Mouse (Mus musculus) hindbrain, embryonic 15.5 days (tissue): ENCODE data around the gene Nfia. TPM values are rescaled to one million over a fixed set of nuclear protein-coding genes. Genes with fewer than 3 reads are reported as not detected.

Source experiments
- ATAC-seq: fragments of 200-750 bp; cut with Nextera tagmentation; 2 replicates; pipeline ENCODE4 v1.8.0; 2017; ENCODE audit warnings: low read depth, moderate number of reproducible peaks, moderate TSS enrichment; ENCODE audit not compliant: low FRiP score
- H3K27ac ChIP-seq: fragments of 300-500 bp; sonication (generic); replicated peaks from 2 replicates; pipeline ENCODE4 v1.5.1; 2015; ENCODE audit warnings: mild to moderate bottlenecking, inconsistent platforms
- H3K27me3 ChIP-seq: fragments of 300-500 bp; sonication (generic); 2 replicates; pipeline ENCODE4 v1.6.1; 2015; ENCODE audit warnings: control low read depth, inconsistent platforms
- H3K36me3 ChIP-seq: fragments of 300-500 bp; sonication (generic); 2 replicates; pipeline ENCODE4 v1.6.1; 2015; ENCODE audit warnings: control low read depth, inconsistent platforms
- H3K4me1 ChIP-seq: fragments of 300-500 bp; sonication (generic); replicated peaks from 2 replicates; pipeline ENCODE4 v1.6.1; 2015; ENCODE audit warnings: control low read depth, inconsistent platforms
- H3K4me2 ChIP-seq: fragments of 300-500 bp; sonication (generic); 2 replicates; pipeline ENCODE4 v1.6.1; 2015; ENCODE audit warnings: moderate library complexity, mild to moderate bottlenecking, inconsistent platforms
- H3K4me3 ChIP-seq: fragments of 300-500 bp; sonication (generic); 2 replicates; pipeline ENCODE4 v1.5.1; 2015; ENCODE audit warnings: mild to moderate bottlenecking, inconsistent platforms
- H3K9ac ChIP-seq: fragments of 300-500 bp; sonication (generic); 2 replicates; pipeline ENCODE4 v1.6.1; 2015; ENCODE audit warnings: inconsistent platforms
- H3K9me3 ChIP-seq: fragments of 300-500 bp; sonication (generic); 2 replicates; pipeline ENCODE4 v1.6.1; 2016; ENCODE audit warnings: control low read depth, inconsistent platforms
- WGBS: fragments of 180-500 bp; shearing (Covaris S2); methylation state at CpG from one replicate; pipeline ENCODE4 v1.1.7; 2015; 5-methylcytosine and 5-hydroxymethylcytosine counted together
- polyA plus RNA-seq: library from polyadenylated mRNA; unstranded; fragments of >200 nt; fragmentation: Nextera tagmentation; extraction: Ambion mirVana; gene quantifications from 2 replicates; pipeline ENCODE4 v1.2.1, GENCODE M21; 2015

Gene Nfia
- polyA plus RNA-seq, 1 experiment from 2014 or later = 47.1 TPM

GRCm38 (mm10) chr4:97953886-97954285, 181.4 kb downstream of the Nfia start:
- Histone ChIP-seq H3K4me1 (peaks cover 28% of the 10 kb centered on the region), H3K36me3 (no peaks in the 10 kb centered on the region), H3K27ac (peak overlapping the region; percentile 57), H3K27me3 (no peaks in the 10 kb centered on the region), H3K9me3 (no peaks in the 10 kb centered on the region), H3K9ac (no peak overlapping the region), H3K4me2 (0 out of 2 replicates have a peak overlapping the region, but pooled peaks have one; percentile 25), H3K4me3 (no peak overlapping the region)
- ATAC-seq = 0 out of 2 replicates have a peak, but pooled peaks have one; percentile 7
- WGBS = 40% methylated on average over 11 of the region's 11 CpGs

- 72% methylated on average over 5 of the region's 5 CpGs for WGBS
- no peak overlapping the region for H3K4me3 ChIP-seq
- ATAC-seq = no peak
- H3K36me3 ChIP-seq = no peaks in the 10 kb centered on the region
- no peak overlapping the region for H3K9ac ChIP-seq
- H3K9me3 ChIP-seq = no peaks in the 10 kb centered on the region
- H3K4me1 ChIP-seq = peaks cover 15% of the 10 kb centered on the region
- no peak overlapping the region for H3K4me2 ChIP-seq
- no peak overlapping the region for H3K27ac ChIP-seq
- H3K27me3 ChIP-seq = no peaks in the 10 kb centered on the region
Measured at GRCm38 (mm10) chr4:97958121-97958520, 185.6 kb downstream of the Nfia start.

- H3K27me3 ChIP-seq = no peaks in the 10 kb centered on the region
- H3K4me2 ChIP-seq = no peak overlapping the region
- no peak for ATAC-seq
- no peak overlapping the region for H3K9ac ChIP-seq
- no peaks in the 10 kb centered on the region for H3K36me3 ChIP-seq
- H3K4me1 ChIP-seq = peaks cover 4% of the 10 kb centered on the region; the same call in 1 of the 2 replicates
- H3K27ac ChIP-seq = no peak overlapping the region
- 63% methylated on average over 7 of the region's 7 CpGs for WGBS
- no peak overlapping the region for H3K4me3 ChIP-seq
- no peaks in the 10 kb centered on the region for H3K9me3 ChIP-seq
Measured at GRCm38 (mm10) chr4:97962856-97963255, 190.3 kb downstream of the Nfia start.

- Histone ChIP-seq H3K27ac (no peak overlapping the region), H3K9ac (no peak overlapping the region), H3K27me3 (no peaks in the 10 kb centered on the region), H3K4me1 (peaks cover 6% of the 10 kb centered on the region; the same call in 1 of the 2 replicates), H3K9me3 (no peaks in the 10 kb centered on the region), H3K4me3 (no peak overlapping the region), H3K36me3 (no peaks in the 10 kb centered on the region), H3K4me2 (no peak overlapping the region)
- 81% methylated on average over 1 of the region's 1 CpGs for WGBS
- ATAC-seq = no peak
Measured at GRCm38 (mm10) chr4:97963951-97964350, 191.4 kb downstream of the Nfia start.

GRCm38 (mm10) chr4:97968786-97969348, 196.3 kb downstream of the Nfia start:
- 0 out of 2 replicates have a peak, but pooled peaks cover 7% of the 10 kb centered on the region for H3K4me1 ChIP-seq
- no peaks in the 10 kb centered on the region for H3K36me3 ChIP-seq
- no peak for ATAC-seq
- H3K9me3 ChIP-seq = no peaks in the 10 kb centered on the region
- no peak overlapping the region for H3K9ac ChIP-seq
- WGBS = 87% methylated on average over 7 of the region's 7 CpGs
- H3K4me3 ChIP-seq = no peak overlapping the region
- H3K27me3 ChIP-seq = no peaks in the 10 kb centered on the region
- no peak overlapping the region for H3K27ac ChIP-seq
- no peak overlapping the region for H3K4me2 ChIP-seq

- 0 out of 2 replicates have a peak, but pooled peaks cover 7% of the 10 kb centered on the region for H3K4me1 ChIP-seq
- no peak overlapping the region for H3K9ac ChIP-seq
- no peaks in the 10 kb centered on the region for H3K36me3 ChIP-seq
- H3K27ac ChIP-seq = no peak overlapping the region
- no peak for ATAC-seq
- no peak overlapping the region for H3K4me3 ChIP-seq
- 78% methylated on average over 2 of the region's 2 CpGs for WGBS
- no peak overlapping the region for H3K4me2 ChIP-seq
- no peaks in the 10 kb centered on the region for H3K9me3 ChIP-seq
- no peaks in the 10 kb centered on the region for H3K27me3 ChIP-seq
Measured at GRCm38 (mm10) chr4:97973064-97973463, 200.5 kb downstream of the Nfia start.

GRCm38 (mm10) chr4:97974037-97974436, 201.5 kb downstream of the Nfia start:
- Histone ChIP-seq H3K27ac (no peak overlapping the region), H3K9ac (no peak overlapping the region), H3K4me2 (no peak overlapping the region), H3K36me3 (no peaks in the 10 kb centered on the region), H3K9me3 (no peaks in the 10 kb centered on the region), H3K4me3 (no peak overlapping the region), H3K27me3 (no peaks in the 10 kb centered on the region), H3K4me1 (0 out of 2 replicates have a peak, but pooled peaks cover 4% of the 10 kb centered on the region)
- ATAC-seq = no peak
- WGBS = 87% methylated on average over 6 of the region's 6 CpGs

- Histone ChIP-seq H3K27me3 (no peaks in the 10 kb centered on the region), H3K4me3 (no peak overlapping the region), H3K4me2 (no peak overlapping the region), H3K9ac (no peak overlapping the region), H3K9me3 (no peaks in the 10 kb centered on the region), H3K36me3 (no peaks in the 10 kb centered on the region), H3K27ac (no peak overlapping the region), H3K4me1 (no peaks in the 10 kb centered on the region)
- ATAC-seq = no peak
- WGBS = 60% methylated on average over 5 of the region's 5 CpGs
Measured at GRCm38 (mm10) chr4:97976891-97977290, 204.4 kb downstream of the Nfia start.

- Histone ChIP-seq H3K4me2 (no peak overlapping the region), H3K27ac (no peak overlapping the region)
- no peak for ATAC-seq
Measured at GRCm38 (mm10) chr4:97984361-97984760, 211.8 kb downstream of the Nfia start.

GRCm38 (mm10) chr4:97986056-97986734, 213.7 kb downstream of the Nfia start:
- Histone ChIP-seq H3K36me3 (no peaks in the 10 kb centered on the region), H3K4me3 (no peak overlapping the region), H3K9ac (no peak overlapping the region), H3K4me1 (0 out of 2 replicates have a peak, but pooled peaks cover 5% of the 10 kb centered on the region), H3K27ac (no peak overlapping the region), H3K27me3 (no peaks in the 10 kb centered on the region), H3K9me3 (no peaks in the 10 kb centered on the region), H3K4me2 (no peak overlapping the region)
- WGBS = 97% methylated on average over 1 of the region's 1 CpGs
- no peak for ATAC-seq

More at GRCm38 (mm10) chr4:97984361-97984760, 211.8 kb downstream of the Nfia start:
- H3K9ac ChIP-seq = no peak overlapping the region
- H3K36me3 ChIP-seq = no peaks in the 10 kb centered on the region
- no peaks in the 10 kb centered on the region for H3K9me3 ChIP-seq
- no peaks in the 10 kb centered on the region for H3K27me3 ChIP-seq
- 0 out of 2 replicates have a peak, but pooled peaks cover 5% of the 10 kb centered on the region for H3K4me1 ChIP-seq
- 93% methylated on average over 2 of the region's 2 CpGs for WGBS
- no peak overlapping the region for H3K4me3 ChIP-seq

- ATAC-seq = no peak
Measured at GRCm38 (mm10) chr4:97986735-97987075, 214.2 kb downstream of the Nfia start.

GRCm38 (mm10) chr4:97988703-97989102, 216.2 kb downstream of the Nfia start:
- no peak overlapping the region for H3K4me3 ChIP-seq
- ATAC-seq = no peak
- no peaks in the 10 kb centered on the region for H3K9me3 ChIP-seq
- no peaks in the 10 kb centered on the region for H3K27me3 ChIP-seq
- WGBS = 47% methylated on average over 5 of the region's 5 CpGs
- H3K9ac ChIP-seq = no peak overlapping the region
- 0 out of 2 replicates have a peak, but pooled peaks cover 8% of the 10 kb centered on the region for H3K4me1 ChIP-seq
- no peaks in the 10 kb centered on the region for H3K36me3 ChIP-seq
- H3K27ac ChIP-seq = no peak overlapping the region
- H3K4me2 ChIP-seq = no peak overlapping the region

More at GRCm38 (mm10) chr4:97986735-97987075, 214.2 kb downstream of the Nfia start:
- 85% methylated on average over 4 of the region's 4 CpGs for WGBS
- no peaks in the 10 kb centered on the region for H3K27me3 ChIP-seq
- no peak overlapping the region for H3K9ac ChIP-seq
- H3K27ac ChIP-seq = no peak overlapping the region
- H3K36me3 ChIP-seq = no peaks in the 10 kb centered on the region
- H3K4me1 ChIP-seq = 0 out of 2 replicates have a peak, but pooled peaks cover 5% of the 10 kb centered on the region
- H3K4me3 ChIP-seq = no peak overlapping the region
- H3K4me2 ChIP-seq = no peak overlapping the region
- H3K9me3 ChIP-seq = no peaks in the 10 kb centered on the region
